Mouse (Mus musculus) granulocyte monocyte progenitor cell, adult 5-6 weeks (primary cell): ENCODE measurements at regions not wholly inside any gene's neighbourhood (a gene's known extent, or its start where the extent isn't known, plus 50 kb on each side); places are given as distances from the start of the nearest gene placed in this dataset.
A peak's percentile ranks its signal among the peaks of the same experiment; 100 is the strongest.

Experiments
- ATAC-seq: replicated peaks from 2 replicates; pipeline ENCODE4 v1.8.0; 2016; ENCODE audit warnings: mild to moderate bottlenecking, moderate TSS enrichment, inconsistent platforms; ENCODE audit not compliant: poor library complexity, severe bottlenecking

GRCm38 (mm10) chr4:89405624-89406167 lies 94.9 kb upstream of the Cdkn2b start:
- no peak for ATAC-seq

- no peak for ATAC-seq
These were observed 92.3 kb upstream of the Cdkn2b start for GRCm38 (mm10) chr4:89403151-89403550.

- no peak for ATAC-seq
These were observed 91.5 kb upstream of the Cdkn2b start for GRCm38 (mm10) chr4:89402324-89402723.

GRCm38 (mm10) chr4:89401696-89402095 lies 90.9 kb upstream of the Cdkn2b start:
- ATAC-seq, result no peak

- no peak for ATAC-seq
These were observed 89.5 kb upstream of the Cdkn2b start for GRCm38 (mm10) chr4:89400342-89400741.

- no peak for ATAC-seq
These were observed 88.4 kb upstream of the Cdkn2b start for GRCm38 (mm10) chr4:89399277-89399676.

GRCm38 (mm10) chr4:89396020-89396419 lies 85.2 kb upstream of the Cdkn2b start:
- ATAC-seq, result no peak

- ATAC-seq, result no peak
These were observed 84.5 kb upstream of the Cdkn2b start for GRCm38 (mm10) chr4:89395336-89395735.

GRCm38 (mm10) chr4:89393251-89393711 lies 82.4 kb upstream of the Cdkn2b start:
- ATAC-seq, result no peak

- no peak for ATAC-seq
These were observed 82.0 kb upstream of the Cdkn2b start for GRCm38 (mm10) chr4:89392791-89393190.

GRCm38 (mm10) chr4:89391463-89392308 lies 80.8 kb upstream of the Cdkn2b start:
- ATAC-seq, result no peak

GRCm38 (mm10) chr4:89383548-89383947 lies 72.7 kb upstream of the Cdkn2b start:
- no peak for ATAC-seq

GRCm38 (mm10) chr4:89382434-89382976 lies 71.7 kb upstream of the Cdkn2b start:
- ATAC-seq, result no peak

- ATAC-seq, result peak; percentile 82
These were observed 70.9 kb upstream of the Cdkn2b start for GRCm38 (mm10) chr4:89381763-89382162.

GRCm38 (mm10) chr4:89381077-89381476 lies 70.2 kb upstream of the Cdkn2b start:
- no peak for ATAC-seq

GRCm38 (mm10) chr4:89380330-89380945 lies 69.6 kb upstream of the Cdkn2b start:
- ATAC-seq, result no peak

GRCm38 (mm10) chr4:89379622-89380329 lies 68.9 kb upstream of the Cdkn2b start:
- no peak for ATAC-seq

GRCm38 (mm10) chr4:89372631-89373030 lies 61.8 kb upstream of the Cdkn2b start:
- no peak for ATAC-seq

GRCm38 (mm10) chr4:89368850-89369524 lies 58.1 kb upstream of the Cdkn2b start:
- peak; percentile 97 for ATAC-seq

GRCm38 (mm10) chr4:89366581-89367141 lies 55.8 kb upstream of the Cdkn2b start:
- ATAC-seq, result peak; percentile 21; the same call in 1 of the 2 replicates
